Mouse (Mus musculus): Measurements from ENCODE around the gene Vangl1.

GRCm38 (mm10) chr3:102199226-102199625 lies 5.3 kb downstream of the Vangl1 start:
- TF ChIP-seq CTCF (IDR thresholded peaks at IDR 0.05; ENCODE audit: extremely low read depth, insufficient read length, insufficient replicate concordance, low read depth, low read length) (no peak), POLR2A (IDR thresholded peaks at IDR 0.05; ENCODE audit: low read depth, low read length) (no peak)
